Mouse (Mus musculus) stomach, embryonic 14.5 days (tissue): ENCODE data around the gene Lmo2. TPM values are rescaled to one million over a fixed set of nuclear protein-coding genes. Genes with fewer than 3 reads are reported as not detected.

Experiments used
- ATAC-seq: fragments of 200-750 bp; cut with Nextera tagmentation; 2 replicates; pipeline ENCODE4 v1.8.0; 2017; ENCODE audit warnings: low read depth, moderate TSS enrichment; ENCODE audit not compliant: insufficient number of reproducible peaks, insufficient read depth, low FRiP score
- H3K27ac ChIP-seq: fragments of 300-500 bp; sonication (generic); 2 replicates; pipeline ENCODE4 v1.5.1; 2014; ENCODE audit warnings: mild to moderate bottlenecking, low read length, moderate library complexity, mixed read lengths
- H3K27me3 ChIP-seq: fragments of 300-500 bp; sonication (generic); 2 replicates; pipeline ENCODE4 v1.6.1; 2014; ENCODE audit warnings: low read length, control low read depth, mixed read lengths; ENCODE audit not compliant: control insufficient read depth, insufficient read depth
- H3K36me3 ChIP-seq: fragments of 300-500 bp; sonication (generic); 2 replicates; pipeline ENCODE4 v1.6.1; 2014; ENCODE audit warnings: mild to moderate bottlenecking, control low read depth, low read length, moderate library complexity, mixed read lengths; ENCODE audit not compliant: control insufficient read depth, insufficient read depth
- H3K4me1 ChIP-seq: fragments of 300-500 bp; sonication (generic); 2 replicates; pipeline ENCODE4 v1.6.1; 2014; ENCODE audit warnings: low read length, control low read depth, mixed read lengths; ENCODE audit not compliant: control insufficient read depth, insufficient read depth
- H3K4me2 ChIP-seq: fragments of 300-500 bp; sonication (generic); replicated peaks from 2 replicates; pipeline ENCODE4 v1.6.1; 2014; ENCODE audit warnings: low read depth, low read length, control low read depth
- H3K4me3 ChIP-seq: fragments of 300-500 bp; sonication (generic); 2 replicates; pipeline ENCODE4 v1.5.1; 2014; ENCODE audit warnings: low read depth, low read length, control low read depth
- H3K9ac ChIP-seq: fragments of 300-500 bp; sonication (generic); replicated peaks from 2 replicates; pipeline ENCODE4 v1.6.1; 2014; ENCODE audit warnings: low read depth, mild to moderate bottlenecking, control low read depth, low read length, moderate library complexity, mixed read lengths
- H3K9me3 ChIP-seq: fragments of 300-500 bp; sonication (generic); 2 replicates; pipeline ENCODE4 v1.6.1; 2016; ENCODE audit warnings: low read depth, low read length, control low read depth; ENCODE audit not compliant: control insufficient read depth
- WGBS: fragments of 180-500 bp; shearing (Covaris S2); extraction: QIAGEN DNeasy Blood & Tissue Kit; methylation state at CpG from one replicate; pipeline ENCODE4 v1.1.7; 2014; 5-methylcytosine and 5-hydroxymethylcytosine counted together
- polyA plus RNA-seq: library from polyadenylated mRNA; unstranded; fragments of >200 nt; fragmentation: Nextera tagmentation; extraction: Ambion mirVana; gene quantifications from 2 replicates; pipeline ENCODE4 v1.2.1, GENCODE M21; 2014

Gene Lmo2
- polyA plus RNA-seq, 1 experiment from 2014 or later = 14.8 TPM

DNA sequence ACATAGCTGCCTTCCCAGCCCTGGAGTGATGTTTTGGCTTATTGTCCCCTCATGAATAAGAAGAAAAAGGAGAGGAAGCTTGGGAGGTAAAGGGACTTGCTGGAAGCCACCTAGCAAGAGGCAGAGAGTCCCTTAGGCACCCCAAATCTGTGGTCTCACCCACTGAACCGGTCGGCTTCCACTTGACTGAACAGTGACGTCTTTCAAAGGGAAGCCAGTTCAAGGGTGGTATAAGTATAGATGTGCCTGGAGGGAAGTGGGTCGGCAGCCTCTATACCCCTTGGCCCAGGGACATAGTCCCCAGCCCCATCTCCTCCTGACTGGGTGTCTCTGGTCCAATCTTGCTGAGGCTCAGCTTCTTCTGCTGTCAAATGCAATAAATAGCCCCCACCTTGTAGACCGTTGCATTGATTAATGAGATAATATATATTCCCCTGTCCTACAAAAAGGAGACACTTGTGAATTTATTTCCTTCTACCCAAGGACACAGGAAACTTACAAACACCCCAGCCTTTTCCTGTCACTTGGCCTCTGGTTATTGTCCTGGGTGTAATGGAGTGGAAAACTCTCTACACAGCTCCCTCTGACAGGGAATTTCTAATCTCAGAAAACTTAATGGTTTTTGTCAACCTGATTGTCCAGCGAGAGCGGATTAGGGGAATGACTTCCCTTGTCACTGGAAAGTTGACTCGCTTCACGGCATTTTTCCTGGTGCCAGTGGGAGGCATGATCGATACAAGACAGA is 21.9 kb upstream of the Lmo2 start:
- Histone ChIP-seq H3K27ac (no peak overlapping the region), H3K36me3 (no peaks in the 10 kb centered on the region), H3K27me3 (no peaks in the 10 kb centered on the region), H3K4me3 (no peak overlapping the region), H3K4me1 (no peaks in the 10 kb centered on the region), H3K9me3 (no peaks in the 10 kb centered on the region), H3K4me2 (no peak overlapping the region), H3K9ac (no peak overlapping the region)
- ATAC-seq = no peak
- 66% methylated on average over 10 of the region's 10 CpGs for WGBS

DNA sequence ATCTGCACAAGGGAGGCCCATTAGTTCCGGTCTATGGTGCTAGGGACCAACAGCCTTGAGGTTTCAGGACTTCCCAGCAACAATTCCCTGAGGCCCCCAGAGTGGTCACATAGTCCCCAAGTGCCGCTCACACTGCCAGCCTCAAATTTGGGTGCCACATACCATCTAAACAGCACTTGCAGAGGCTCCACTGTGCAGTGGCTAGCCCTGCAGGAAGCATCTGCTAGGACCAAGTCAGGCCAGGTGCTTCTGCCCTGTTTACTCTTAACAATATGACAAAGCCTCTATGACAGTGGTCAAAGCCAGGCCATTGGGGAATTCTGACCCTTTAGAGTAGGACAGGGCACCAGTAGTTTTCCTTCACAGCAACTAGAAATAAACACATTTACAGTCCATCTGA is 21.1 kb upstream of the Lmo2 start:
- 88% methylated on average over 2 of the region's 2 CpGs for WGBS
- no peak overlapping the region for H3K27ac ChIP-seq
- no peak overlapping the region for H3K4me3 ChIP-seq
- H3K9me3 ChIP-seq = no peaks in the 10 kb centered on the region
- no peak overlapping the region for H3K4me2 ChIP-seq
- no peak overlapping the region for H3K9ac ChIP-seq
- H3K36me3 ChIP-seq = no peaks in the 10 kb centered on the region
- H3K27me3 ChIP-seq = no peaks in the 10 kb centered on the region
- no peaks in the 10 kb centered on the region for H3K4me1 ChIP-seq
- no peak for ATAC-seq

DNA sequence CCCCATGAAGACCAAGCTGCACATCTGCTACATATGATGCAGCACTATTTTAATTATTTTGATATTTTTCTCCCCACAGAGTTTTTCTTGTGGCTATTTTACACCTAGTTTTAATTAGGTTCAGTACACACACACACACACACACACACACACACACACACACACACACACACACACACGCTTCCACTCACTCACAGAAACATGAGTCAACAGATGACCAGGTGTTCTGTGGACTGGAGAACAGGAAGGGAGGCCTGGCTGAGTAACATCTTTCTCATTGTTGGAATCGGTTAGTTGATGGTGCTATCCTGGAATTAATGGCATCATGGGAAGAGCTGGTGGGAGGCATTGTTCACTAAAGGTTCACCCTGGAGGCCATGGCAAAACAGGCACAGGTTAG is 20.1 kb upstream of the Lmo2 start:
- no peak overlapping the region for H3K9ac ChIP-seq
- no peak for ATAC-seq
- 91% methylated on average over 2 of the region's 2 CpGs for WGBS
- H3K27ac ChIP-seq = no peak overlapping the region
- no peaks in the 10 kb centered on the region for H3K4me1 ChIP-seq
- H3K36me3 ChIP-seq = no peaks in the 10 kb centered on the region
- no peaks in the 10 kb centered on the region for H3K27me3 ChIP-seq
- no peak overlapping the region for H3K4me2 ChIP-seq
- no peak overlapping the region for H3K4me3 ChIP-seq
- H3K9me3 ChIP-seq = no peaks in the 10 kb centered on the region

DNA sequence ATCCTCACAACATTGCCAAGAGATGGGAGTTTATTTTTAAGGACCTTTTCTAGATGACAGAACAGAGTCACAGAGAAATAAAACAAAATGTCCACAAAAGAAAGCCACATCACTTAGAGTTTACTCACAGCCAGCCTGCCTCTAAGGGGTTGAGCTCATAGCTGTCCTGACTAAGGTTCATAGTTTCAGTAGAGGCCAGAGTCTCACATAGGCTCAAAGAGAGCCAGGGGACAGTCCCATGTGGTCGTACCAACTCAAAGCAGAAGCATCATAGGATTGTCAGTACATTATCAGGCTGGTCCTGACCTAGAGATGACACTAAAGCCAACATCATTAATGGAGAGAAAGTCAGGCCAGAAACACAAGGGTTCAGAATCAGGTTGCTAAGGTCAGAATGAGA is 19.2 kb upstream of the Lmo2 start:
- ATAC-seq = no peak
- no peaks in the 10 kb centered on the region for H3K4me1 ChIP-seq
- H3K36me3 ChIP-seq = no peaks in the 10 kb centered on the region
- H3K4me3 ChIP-seq = no peak overlapping the region
- H3K4me2 ChIP-seq = no peak overlapping the region
- no peak overlapping the region for H3K9ac ChIP-seq
- H3K27me3 ChIP-seq = no peaks in the 10 kb centered on the region
- 85% methylated on average over 1 of the region's 1 CpGs for WGBS
- no peaks in the 10 kb centered on the region for H3K9me3 ChIP-seq
- H3K27ac ChIP-seq = no peak overlapping the region

DNA sequence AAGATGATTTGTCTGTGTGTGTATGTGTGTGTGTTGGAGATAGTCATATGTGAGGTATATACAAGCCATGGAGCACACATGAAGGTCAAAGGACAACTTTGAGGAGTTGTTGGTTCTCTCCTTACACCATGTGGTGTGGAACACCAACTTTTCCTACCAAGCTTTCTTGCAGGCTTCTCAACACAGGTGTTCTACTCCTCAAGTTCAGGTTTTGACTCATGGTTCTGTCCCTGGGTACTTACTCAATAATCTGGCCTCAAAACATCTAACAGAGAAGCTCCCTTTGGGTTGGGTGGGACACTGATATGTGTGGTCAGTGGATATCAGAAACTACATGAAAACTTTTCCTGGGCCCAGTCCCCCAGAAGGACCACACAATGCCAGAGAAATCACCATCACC is 18.8 kb upstream of the Lmo2 start:
- Histone ChIP-seq H3K9me3 (no peaks in the 10 kb centered on the region), H3K27ac (no peak overlapping the region), H3K27me3 (no peaks in the 10 kb centered on the region), H3K4me3 (no peak overlapping the region), H3K36me3 (no peaks in the 10 kb centered on the region), H3K4me2 (no peak overlapping the region), H3K9ac (no peak overlapping the region), H3K4me1 (no peaks in the 10 kb centered on the region)
- ATAC-seq = no peak

DNA sequence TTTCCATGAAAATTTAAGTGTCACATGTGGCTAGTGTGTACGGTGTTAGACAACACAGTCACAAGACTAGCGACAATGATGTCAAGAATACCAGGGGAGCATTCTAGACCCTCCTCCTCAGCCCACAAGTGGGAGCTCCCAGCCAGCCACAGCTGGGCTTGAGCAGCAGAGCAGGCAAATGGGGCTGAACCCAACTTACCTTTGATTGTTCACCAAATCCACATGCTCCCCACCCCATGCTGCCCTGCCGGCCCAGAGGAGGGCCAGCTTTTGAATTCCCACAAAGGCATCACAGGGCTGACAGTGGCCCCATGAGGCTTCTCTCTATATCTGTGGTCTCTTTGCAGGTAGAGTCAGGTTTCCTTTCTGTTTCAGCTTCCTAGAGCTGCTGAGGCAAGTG is 16.7 kb upstream of the Lmo2 start:
- H3K36me3 ChIP-seq = no peaks in the 10 kb centered on the region
- H3K9me3 ChIP-seq = no peaks in the 10 kb centered on the region
- no peaks in the 10 kb centered on the region for H3K4me1 ChIP-seq
- H3K27ac ChIP-seq = no peak overlapping the region
- no peak for ATAC-seq
- 80% methylated on average over 3 of the region's 3 CpGs for WGBS
- H3K4me3 ChIP-seq = no peak overlapping the region
- H3K9ac ChIP-seq = no peak overlapping the region
- no peaks in the 10 kb centered on the region for H3K27me3 ChIP-seq
- no peak overlapping the region for H3K4me2 ChIP-seq

DNA sequence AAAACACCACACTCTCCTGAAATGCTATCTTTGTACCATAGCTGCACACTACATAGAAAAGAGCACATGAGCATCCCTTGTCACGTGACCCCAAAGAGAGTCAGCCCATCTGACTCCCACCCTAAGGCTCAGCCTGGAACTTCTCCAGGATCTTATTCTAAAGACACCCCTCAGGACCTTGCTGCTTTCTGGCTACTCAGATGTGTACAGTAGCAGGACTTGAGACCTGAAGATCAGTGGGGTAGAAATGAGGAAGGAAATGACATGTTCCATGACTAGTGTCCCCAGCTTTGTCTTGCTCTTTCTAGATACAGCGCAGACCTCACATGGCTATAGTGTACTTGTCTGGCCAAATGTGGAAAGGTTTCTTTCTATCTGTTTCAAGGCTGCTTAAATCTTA is 12.9 kb upstream of the Lmo2 start:
- no peak overlapping the region for H3K4me3 ChIP-seq
- no peak overlapping the region for H3K27ac ChIP-seq
- H3K9me3 ChIP-seq = no peaks in the 10 kb centered on the region
- WGBS = 89% methylated on average over 2 of the region's 2 CpGs
- no peak overlapping the region for H3K9ac ChIP-seq
- H3K36me3 ChIP-seq = no peaks in the 10 kb centered on the region
- H3K4me1 ChIP-seq = no peaks in the 10 kb centered on the region
- H3K27me3 ChIP-seq = no peaks in the 10 kb centered on the region
- H3K4me2 ChIP-seq = no peak overlapping the region
- no peak for ATAC-seq

DNA sequence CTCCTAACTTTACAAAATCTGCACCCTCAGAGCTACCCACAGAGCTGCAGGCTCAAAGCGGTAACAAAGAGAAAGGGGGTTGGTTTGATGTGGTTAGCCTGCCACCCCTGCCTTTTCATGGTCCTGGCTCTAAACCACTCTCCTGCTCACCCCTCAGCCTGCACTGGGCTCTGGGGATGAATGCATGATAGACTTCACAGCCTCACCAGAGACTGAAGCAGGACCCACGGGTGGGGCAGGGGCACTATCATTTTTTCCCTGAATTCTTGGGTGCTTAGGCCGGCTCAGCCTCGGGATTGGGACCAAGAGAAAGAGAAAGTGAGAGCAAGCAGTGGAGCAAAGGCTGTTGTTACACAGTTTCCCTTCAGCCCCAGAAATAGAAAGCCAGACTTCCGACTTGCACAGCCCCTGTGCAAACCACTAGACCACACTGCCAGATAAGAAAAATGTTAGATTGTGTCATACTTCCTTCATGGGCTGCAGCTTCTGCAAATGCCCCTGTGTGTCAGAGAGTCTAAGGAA is 12.2 kb upstream of the Lmo2 start:
- Histone ChIP-seq H3K4me3 (no peak overlapping the region), H3K4me1 (no peaks in the 10 kb centered on the region), H3K36me3 (no peaks in the 10 kb centered on the region), H3K27ac (no peak overlapping the region), H3K27me3 (no peaks in the 10 kb centered on the region), H3K9me3 (no peaks in the 10 kb centered on the region), H3K9ac (no peak overlapping the region), H3K4me2 (no peak overlapping the region)
- ATAC-seq = no peak
- WGBS = 74% methylated on average over 5 of the region's 5 CpGs

DNA sequence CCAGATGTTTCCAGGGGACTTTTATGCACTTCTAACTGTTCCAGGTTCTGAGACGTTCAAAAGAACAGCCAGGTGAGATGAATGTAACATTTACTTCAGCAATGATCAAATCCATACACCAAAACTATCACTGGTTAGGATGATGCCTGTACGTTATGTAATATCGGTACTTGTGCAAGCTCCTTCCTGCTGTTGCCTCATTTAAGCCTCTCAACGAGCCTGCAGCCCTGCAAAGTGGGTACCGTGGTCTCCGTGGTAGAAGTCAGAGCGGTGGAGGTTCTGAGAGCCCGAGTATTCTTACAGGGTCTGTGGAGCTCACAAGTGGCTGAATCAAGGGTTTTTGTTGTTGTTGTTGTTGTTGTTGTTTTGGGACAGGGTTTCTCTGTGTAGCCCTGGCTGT is 10.9 kb upstream of the Lmo2 start:
- Histone ChIP-seq H3K9ac (no peak overlapping the region), H3K4me1 (no peaks in the 10 kb centered on the region), H3K4me2 (no peak overlapping the region), H3K36me3 (no peaks in the 10 kb centered on the region), H3K27me3 (no peaks in the 10 kb centered on the region), H3K27ac (no peak overlapping the region), H3K4me3 (no peak overlapping the region), H3K9me3 (no peaks in the 10 kb centered on the region)
- ATAC-seq = no peak
- WGBS = 81% methylated on average over 8 of the region's 8 CpGs
